Mouse (Mus musculus) large intestine, adult 2 months (tissue): ENCODE data around the gene Lca5. TPM values are rescaled to one million over a fixed set of nuclear protein-coding genes. Genes with fewer than 3 reads are reported as not detected.

ENCODE experiments used
- DNase-seq: peaks from one replicate; pipeline ENCODE4 v3.0.0-alpha.2; 2012; ENCODE audit warnings: low read depth, low spot score
- WGBS: fragments of 180-500 bp; shearing (Covaris S2); methylation state at CpG from one replicate; pipeline ENCODE4 v1.1.7; 2018; 5-methylcytosine and 5-hydroxymethylcytosine counted together
- polyA plus RNA-seq: library from polyadenylated mRNA; depleted of rRNA; stranded (reverse); fragments of >200 nt; gene quantifications from 2 replicates; pipeline ENCODE4 v1.2.3, GENCODE M21; 2012; rRNA removed

The Lca5 gene
- 0.36 and 0.38 TPM in 2 replicates for polyA plus RNA-seq

GRCm38 (mm10) chr9:83440392-83441357, at the start of gene Lca5:
Lca5 (minus strand) TSS chr9:83441127.
- 2% methylated on average over 55 of the region's 57 CpGs for WGBS

GRCm38 (mm10) chr9:83488491-83489210, 47.7 kb upstream of the Lca5 start:
- no peak for DNase-seq
- WGBS = 28% methylated on average over 15 of the region's 15 CpGs

More at GRCm38 (mm10) chr9:83440392-83441357, at the start of gene Lca5:
- DNase-seq = peak; percentile 84

- 53% methylated on average over 9 of the region's 9 CpGs for WGBS
- DNase-seq = no peak
Observed at GRCm38 (mm10) chr9:83487771-83488470, 47.0 kb upstream of the Lca5 start.

- DNase-seq = no peak
- 93% methylated on average over 3 of the region's 3 CpGs for WGBS
Observed at GRCm38 (mm10) chr9:83485966-83486365, 45.0 kb upstream of the Lca5 start.

GRCm38 (mm10) chr9:83485357-83485756, 44.4 kb upstream of the Lca5 start:
- 98% methylated on average over 1 of the region's 1 CpGs for WGBS

GRCm38 (mm10) chr9:83483419-83483818, 42.5 kb upstream of the Lca5 start:
- WGBS = 85% methylated on average over 4 of the region's 4 CpGs

More at GRCm38 (mm10) chr9:83485357-83485756, 44.4 kb upstream of the Lca5 start:
- no peak for DNase-seq

GRCm38 (mm10) chr9:83482176-83482949, 41.4 kb upstream of the Lca5 start:
- 94% methylated on average over 4 of the region's 4 CpGs for WGBS
- DNase-seq = no peak

More at GRCm38 (mm10) chr9:83483419-83483818, 42.5 kb upstream of the Lca5 start:
- no peak for DNase-seq

GRCm38 (mm10) chr9:83469871-83470270, 28.9 kb upstream of the Lca5 start:
- no peak for DNase-seq
- WGBS = 66% methylated on average over 2 of the region's 2 CpGs

- WGBS = 2% methylated on average over 22 of the region's 22 CpGs
Observed at GRCm38 (mm10) chr9:83447771-83448170, 6.8 kb upstream of the Lca5 start.

GRCm38 (mm10) chr9:83447176-83447575, 6.2 kb upstream of the Lca5 start:
- WGBS = 75% methylated on average over 9 of the region's 9 CpGs
- DNase-seq = no peak

More at GRCm38 (mm10) chr9:83447771-83448170, 6.8 kb upstream of the Lca5 start:
- DNase-seq = no peak

GRCm38 (mm10) chr9:83437621-83438020, 3.3 kb downstream of the Lca5 start:
- 24% methylated on average over 5 of the region's 5 CpGs for WGBS
- DNase-seq = no peak

GRCm38 (mm10) chr9:83434489-83434888, 6.4 kb downstream of the Lca5 start:
- DNase-seq = no peak
- 65% methylated on average over 4 of the region's 4 CpGs for WGBS

- DNase-seq = no peak
- 60% methylated on average over 7 of the region's 7 CpGs for WGBS
Observed at GRCm38 (mm10) chr9:83433661-83434060, 7.3 kb downstream of the Lca5 start.

GRCm38 (mm10) chr9:83427926-83428325, 13.0 kb downstream of the Lca5 start:
- 83% methylated on average over 4 of the region's 4 CpGs for WGBS
- DNase-seq = no peak

GRCm38 (mm10) chr9:83418965-83419364, 22.0 kb downstream of the Lca5 start:
- 79% methylated on average over 5 of the region's 5 CpGs for WGBS

GRCm38 (mm10) chr9:83413046-83413445, 27.9 kb downstream of the Lca5 start:
- WGBS = 62% methylated on average over 10 of the region's 10 CpGs
- no peak for DNase-seq

More at GRCm38 (mm10) chr9:83418965-83419364, 22.0 kb downstream of the Lca5 start:
- DNase-seq = no peak

GRCm38 (mm10) chr9:83405150-83405549, 35.8 kb downstream of the Lca5 start:
- DNase-seq = no peak
- 70% methylated on average over 7 of the region's 7 CpGs for WGBS

- no peak for DNase-seq
- 70% methylated on average over 3 of the region's 3 CpGs for WGBS
Observed at GRCm38 (mm10) chr9:83400783-83401182, 40.1 kb downstream of the Lca5 start.

- no peak for DNase-seq
- WGBS = 93% methylated on average over 7 of the region's 7 CpGs
Observed at GRCm38 (mm10) chr9:83399414-83399813, 41.5 kb downstream of the Lca5 start.
